Mouse (Mus musculus) forebrain, embryonic 10.5 days (tissue): ENCODE data around the gene Shroom3. TPM values are rescaled to one million over a fixed set of nuclear protein-coding genes. Genes with fewer than 3 reads are reported as not detected.

ENCODE experiments used
- DNase-seq: peaks from one replicate; pipeline ENCODE4 v3.0.0-alpha.2; 2017; ENCODE audit warnings: low spot score; ENCODE audit errors: extremely low spot score
- H3K27ac ChIP-seq: fragments of 300-500 bp; sonication (generic); 2 replicates; pipeline ENCODE4 v1.5.1; 2016; ENCODE audit warnings: mild to moderate bottlenecking
- H3K27me3 ChIP-seq: fragments of 300-500 bp; sonication (generic); 2 replicates; pipeline ENCODE4 v1.6.1; 2016; ENCODE audit warnings: mild to moderate bottlenecking; ENCODE audit not compliant: poor library complexity, severe bottlenecking
- H3K36me3 ChIP-seq: fragments of 300-500 bp; sonication (generic); replicated peaks from 2 replicates; pipeline ENCODE4 v1.6.1; 2016; ENCODE audit warnings: mild to moderate bottlenecking, moderate library complexity
- H3K4me1 ChIP-seq: fragments of 300-500 bp; sonication (generic); 2 replicates; pipeline ENCODE4 v1.6.1; 2016
- H3K4me3 ChIP-seq: fragments of 300-500 bp; sonication (generic); 2 replicates; pipeline ENCODE4 v1.5.1; 2016; ENCODE audit warnings: mild to moderate bottlenecking, moderate library complexity
- H3K9me3 ChIP-seq: fragments of 300-500 bp; sonication (generic); 2 replicates; pipeline ENCODE4 v1.6.1; 2016; ENCODE audit warnings: mild to moderate bottlenecking, moderate library complexity
- WGBS: fragments of 180-500 bp; shearing (Covaris S2); methylation state at CpG from one replicate; pipeline ENCODE4 v1.1.7; 2016; 5-methylcytosine and 5-hydroxymethylcytosine counted together
- polyA plus RNA-seq: library from polyadenylated mRNA; unstranded; fragments of >200 nt; fragmentation: Nextera tagmentation; extraction: Ambion mirVana; gene quantifications from 2 replicates; pipeline ENCODE4 v1.2.1, GENCODE M21; 2016

The Shroom3 gene
- polyA plus RNA-seq, 1 experiment from 2014 or later, result 8.1 TPM

DNA sequence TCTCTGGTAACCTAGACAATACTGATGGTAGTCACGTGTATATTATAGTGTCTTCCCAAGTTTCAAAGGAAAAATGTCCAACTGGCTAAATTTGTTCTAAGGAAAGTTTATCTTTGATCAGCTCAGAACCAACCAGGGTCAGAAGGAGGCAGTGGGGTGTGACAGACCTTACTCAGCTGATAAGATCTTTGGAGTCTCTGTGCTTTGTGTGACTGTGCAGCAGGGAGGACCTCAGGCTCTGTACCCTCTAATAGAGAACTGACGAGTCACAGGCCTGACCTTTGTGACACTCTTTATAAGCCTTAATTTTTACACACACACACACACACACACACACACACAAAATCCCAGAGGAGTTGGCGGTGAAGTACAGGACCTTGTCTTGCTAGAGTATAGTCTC is 193.9 kb downstream of the Shroom3 start:
- Histone ChIP-seq H3K36me3 (peaks cover 7% of the 10 kb centered on the region; the same call in 1 of the 2 replicates), H3K27ac (no peak overlapping the region), H3K4me3 (no peak overlapping the region), H3K9me3 (no peaks in the 10 kb centered on the region), H3K4me1 (0 out of 2 replicates have a peak, but pooled peaks cover 2% of the 10 kb centered on the region), H3K27me3 (no peaks in the 10 kb centered on the region)
- WGBS, result 68% methylated on average over 3 of the region's 3 CpGs
- DNase-seq, result no peak

DNA sequence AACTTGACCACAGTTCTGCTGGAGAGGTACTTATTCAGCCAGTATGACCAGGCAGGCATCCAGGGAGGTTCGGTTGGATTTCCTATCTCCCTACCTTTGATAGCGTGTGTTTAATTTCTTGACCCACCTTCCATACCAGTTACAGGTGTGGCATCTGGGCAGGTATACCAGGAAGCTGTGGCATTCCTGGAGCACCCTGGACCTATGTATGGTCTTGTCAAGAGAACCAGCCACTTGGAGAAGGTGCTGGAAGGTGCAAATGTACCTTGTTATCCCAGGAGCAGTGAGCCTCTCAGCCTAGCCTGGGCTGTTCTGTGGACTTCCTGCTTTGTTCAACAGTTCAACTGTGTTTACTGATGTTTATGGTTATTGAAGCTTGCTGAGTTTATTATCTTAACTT is 197.2 kb downstream of the Shroom3 start:
- Histone ChIP-seq H3K36me3 (peaks cover 5% of the 10 kb centered on the region; the same call in 1 of the 2 replicates), H3K27me3 (no peaks in the 10 kb centered on the region), H3K27ac (no peak overlapping the region), H3K4me3 (no peak overlapping the region), H3K9me3 (no peaks in the 10 kb centered on the region), H3K4me1 (0 out of 2 replicates have a peak, but pooled peaks cover 7% of the 10 kb centered on the region)
- WGBS, result 95% methylated on average over 2 of the region's 2 CpGs
- no peak for DNase-seq

DNA sequence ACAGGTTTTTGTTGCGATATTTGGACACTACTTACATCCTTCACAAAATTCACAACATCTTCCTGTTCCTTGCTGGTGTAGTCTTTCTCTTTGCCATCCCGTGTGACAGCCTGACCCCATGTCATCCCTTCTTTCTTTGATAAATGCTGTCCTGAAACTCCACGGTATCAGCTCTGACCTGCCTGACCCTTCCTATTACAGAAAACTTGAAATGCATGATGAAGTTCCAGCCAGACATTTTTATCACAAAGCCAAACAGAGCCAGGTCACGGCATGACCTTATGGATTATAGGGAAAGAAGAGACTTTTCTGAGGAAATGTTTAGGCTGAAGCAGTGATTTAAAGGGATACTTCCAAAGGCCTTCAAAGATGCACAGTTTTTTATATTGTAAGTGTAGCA is 197.7 kb downstream of the Shroom3 start:
- Histone ChIP-seq H3K27ac (no peak overlapping the region), H3K36me3 (peaks cover 3% of the 10 kb centered on the region; the same call in 1 of the 2 replicates), H3K4me1 (0 out of 2 replicates have a peak, but pooled peaks cover 7% of the 10 kb centered on the region), H3K4me3 (no peak overlapping the region), H3K9me3 (no peaks in the 10 kb centered on the region), H3K27me3 (no peaks in the 10 kb centered on the region)
- 74% methylated on average over 4 of the region's 4 CpGs for WGBS
- no peak for DNase-seq

DNA sequence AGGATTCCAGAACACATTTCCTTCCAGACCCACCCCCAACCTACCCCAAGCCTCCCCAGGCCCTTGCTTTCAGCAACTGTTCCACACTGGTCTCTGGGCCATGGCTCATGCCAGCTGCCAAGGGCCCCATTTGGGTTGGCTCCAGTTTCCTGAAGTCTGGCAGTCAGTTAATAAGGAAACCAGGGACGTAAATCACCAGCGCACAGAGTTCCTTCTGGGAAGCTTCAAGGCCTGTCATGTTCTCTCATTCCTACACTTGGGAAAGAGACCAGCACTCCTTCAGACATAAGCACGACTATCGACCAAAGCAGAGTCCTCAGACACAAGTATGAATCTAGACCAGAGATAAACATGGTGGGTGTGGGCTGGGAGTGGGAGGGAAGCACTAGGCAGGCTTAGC is 202.9 kb downstream of the Shroom3 start:
- peaks cover 7% of the 10 kb centered on the region; the same call in 1 of the 2 replicates for H3K36me3 ChIP-seq
- no peak overlapping the region for H3K4me3 ChIP-seq
- H3K27ac ChIP-seq, result no peak overlapping the region
- no peaks in the 10 kb centered on the region for H3K9me3 ChIP-seq
- DNase-seq, result no peak
- 94% methylated on average over 4 of the region's 4 CpGs for WGBS
- peaks cover 27% of the 10 kb centered on the region for H3K4me1 ChIP-seq
- no peaks in the 10 kb centered on the region for H3K27me3 ChIP-seq

DNA sequence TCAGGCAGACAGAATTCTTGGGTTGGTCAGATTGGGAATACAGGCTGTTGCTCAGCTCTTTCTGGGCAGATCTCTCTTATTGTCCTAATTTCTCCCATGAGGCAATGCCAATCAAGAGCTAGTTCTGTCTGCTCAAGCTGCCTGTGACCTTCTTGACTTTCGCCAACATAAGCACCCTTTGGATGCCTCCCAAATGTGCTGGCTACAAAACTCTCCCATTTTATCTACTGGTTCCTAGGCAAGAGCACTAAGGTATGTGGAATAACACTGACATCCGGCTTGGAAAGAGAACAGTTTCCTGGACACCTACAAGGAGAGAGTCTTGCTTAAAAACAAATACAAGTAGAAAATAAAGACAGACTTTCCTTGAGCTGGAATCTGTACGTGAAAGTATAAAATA is 204.3 kb downstream of the Shroom3 start:
- H3K9me3 ChIP-seq, result no peaks in the 10 kb centered on the region
- H3K4me3 ChIP-seq, result no peak overlapping the region
- DNase-seq, result no peak
- H3K27me3 ChIP-seq, result no peaks in the 10 kb centered on the region
- WGBS, result 77% methylated on average over 3 of the region's 3 CpGs
- H3K4me1 ChIP-seq, result peaks cover 32% of the 10 kb centered on the region
- no peak overlapping the region for H3K27ac ChIP-seq
- H3K36me3 ChIP-seq, result peaks cover 7% of the 10 kb centered on the region; the same call in 1 of the 2 replicates

DNA sequence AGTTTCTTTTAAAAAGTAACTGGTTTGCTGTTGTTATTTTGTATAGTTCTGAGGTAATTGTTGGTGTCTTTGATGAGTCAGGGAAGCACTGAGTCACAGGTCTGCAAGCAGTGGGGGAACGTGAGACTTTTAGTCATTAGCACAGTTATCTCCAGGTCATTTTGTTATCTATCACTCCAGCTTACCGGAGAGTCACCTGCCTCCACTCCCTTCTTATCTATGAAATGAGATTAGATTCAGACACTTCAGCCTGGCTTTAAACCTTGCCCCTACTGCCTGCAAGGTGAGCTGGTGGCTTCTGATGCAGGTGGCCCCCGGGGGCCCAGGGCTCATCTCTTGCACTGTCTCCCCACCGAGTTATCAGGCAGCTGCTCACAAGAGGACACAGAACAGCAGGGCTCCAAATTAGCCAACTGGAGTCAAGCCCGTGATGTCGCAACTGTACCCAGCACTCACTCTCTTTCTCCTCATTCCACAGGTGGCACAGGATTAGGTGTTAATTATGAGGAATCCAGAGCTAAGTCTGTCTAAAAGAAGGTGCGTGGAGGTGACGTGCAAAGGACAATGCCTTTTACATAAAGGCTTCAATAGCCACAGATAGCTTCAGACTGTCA is 205.5 kb downstream of the Shroom3 start:
- Histone ChIP-seq H3K4me1 (peaks cover 39% of the 10 kb centered on the region), H3K27ac (no peak overlapping the region), H3K4me3 (no peak overlapping the region), H3K9me3 (no peaks in the 10 kb centered on the region), H3K36me3 (peaks cover 7% of the 10 kb centered on the region; the same call in 1 of the 2 replicates), H3K27me3 (no peaks in the 10 kb centered on the region)
- no peak for DNase-seq
- 59% methylated on average over 8 of the region's 8 CpGs for WGBS

DNA sequence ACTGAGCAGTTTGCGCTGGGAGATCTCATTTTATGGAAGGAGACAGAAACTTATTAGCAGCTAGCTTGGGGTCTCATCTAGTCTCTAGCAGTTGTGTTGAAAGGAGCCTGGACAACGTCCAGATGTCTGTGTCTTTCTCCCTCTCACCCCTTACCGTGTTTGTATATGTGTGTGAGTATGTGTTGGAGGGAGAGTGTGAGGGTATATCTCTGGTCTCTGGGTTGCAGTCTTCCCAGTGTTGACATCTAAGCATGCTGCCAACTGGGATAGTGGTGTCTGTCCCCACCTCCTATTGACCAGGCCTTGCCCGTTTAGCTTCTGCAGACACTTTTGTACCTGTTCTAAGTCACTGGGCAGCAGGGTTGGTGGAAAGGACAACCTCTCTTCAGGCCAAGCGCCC is 207.7 kb downstream of the Shroom3 start:
- no peak for DNase-seq
- WGBS, result 93% methylated on average over 5 of the region's 5 CpGs
- no peaks in the 10 kb centered on the region for H3K9me3 ChIP-seq

DNA sequence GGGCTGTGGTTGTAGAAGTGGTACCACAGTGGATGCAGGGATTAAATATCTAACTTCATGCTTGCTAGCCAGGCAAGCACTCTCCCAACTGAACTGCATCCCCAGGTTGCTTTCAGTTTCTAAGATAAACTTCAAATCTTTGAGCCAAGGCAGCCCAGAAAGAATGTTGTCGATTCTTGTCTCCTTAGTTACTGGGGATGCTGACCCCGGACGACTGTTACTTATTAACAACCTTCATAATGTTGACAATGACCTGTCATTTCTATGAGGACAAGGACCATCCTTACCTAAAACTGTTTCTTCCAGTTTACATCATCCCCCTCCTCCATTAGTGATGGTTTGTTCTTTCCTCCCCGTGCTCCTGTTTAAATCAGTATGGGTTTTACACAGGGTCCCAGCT is 210.0 kb downstream of the Shroom3 start:
- Histone ChIP-seq H3K27me3 (no peaks in the 10 kb centered on the region), H3K4me3 (peak overlapping the region; percentile 9; the same call in 1 of the 2 replicates), H3K27ac (peak overlapping the region; percentile 83)

More for the DNA sequence above, 207.7 kb downstream of the Shroom3 start:
- H3K27me3 ChIP-seq, result no peaks in the 10 kb centered on the region
- peaks cover 58% of the 10 kb centered on the region for H3K4me1 ChIP-seq
- H3K4me3 ChIP-seq, result no peak overlapping the region
- no peak overlapping the region for H3K27ac ChIP-seq
- H3K36me3 ChIP-seq, result peaks cover 7% of the 10 kb centered on the region; the same call in 1 of the 2 replicates

DNA sequence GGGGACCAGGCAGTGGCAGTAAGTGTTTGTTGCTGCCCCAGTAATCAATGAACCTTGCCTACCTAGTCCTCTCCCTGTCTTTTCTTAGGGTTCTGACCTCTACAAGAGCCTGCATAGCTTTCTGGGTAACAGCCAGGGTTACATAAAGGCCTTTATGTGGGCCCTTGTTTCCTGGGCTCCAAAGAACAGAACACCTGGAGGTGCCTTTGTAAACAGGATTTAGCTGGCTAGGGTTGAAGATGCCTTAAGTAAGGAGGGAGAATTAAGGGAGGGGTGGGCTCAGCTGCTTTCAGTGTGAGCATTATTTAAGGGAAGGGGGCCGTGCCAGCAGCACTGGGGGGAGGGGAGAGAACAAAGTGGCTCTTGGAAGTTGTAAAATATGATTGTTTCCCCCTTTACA is 210.5 kb downstream of the Shroom3 start:
- Histone ChIP-seq H3K36me3 (peaks cover 7% of the 10 kb centered on the region; the same call in 1 of the 2 replicates), H3K4me1 (peaks cover 68% of the 10 kb centered on the region), H3K27ac (peak overlapping the region; percentile 83), H3K4me3 (peak overlapping the region; percentile 9; the same call in 1 of the 2 replicates), H3K9me3 (no peaks in the 10 kb centered on the region), H3K27me3 (no peaks in the 10 kb centered on the region)
- WGBS, result 0% methylated on average over 1 of the region's 1 CpGs
- DNase-seq, result peak; percentile 43

More for the DNA sequence above, 210.0 kb downstream of the Shroom3 start:
- WGBS, result 17% methylated on average over 4 of the region's 4 CpGs
- Histone ChIP-seq H3K36me3 (peaks cover 7% of the 10 kb centered on the region; the same call in 1 of the 2 replicates), H3K4me1 (peaks cover 68% of the 10 kb centered on the region), H3K9me3 (no peaks in the 10 kb centered on the region)
- DNase-seq, result no peak

DNA sequence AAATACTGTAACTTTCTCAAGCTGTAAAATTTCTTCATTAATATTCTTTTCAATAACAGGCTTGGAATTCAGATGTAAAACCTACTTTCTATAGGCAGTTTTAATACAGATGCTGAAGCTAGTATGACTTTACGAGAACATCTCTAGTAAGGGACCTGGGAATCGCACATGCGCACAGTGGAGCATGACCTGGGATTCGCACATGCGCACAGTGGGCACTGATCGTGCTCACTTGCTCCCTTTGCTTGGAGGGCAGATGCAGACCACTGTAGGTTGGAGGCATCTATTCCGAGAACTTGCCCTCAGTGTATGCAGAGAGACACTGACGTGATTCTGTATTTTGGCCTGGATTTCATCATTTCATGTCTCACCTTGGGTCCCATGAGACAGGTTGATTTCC is 212.6 kb downstream of the Shroom3 start:
- H3K27me3 ChIP-seq, result no peaks in the 10 kb centered on the region
- no peaks in the 10 kb centered on the region for H3K36me3 ChIP-seq
- H3K27ac ChIP-seq, result peak overlapping the region; percentile 96; the same call in 1 of the 2 replicates
- no peak overlapping the region for H3K4me3 ChIP-seq
- WGBS, result 91% methylated on average over 8 of the region's 8 CpGs
- H3K9me3 ChIP-seq, result no peaks in the 10 kb centered on the region
- H3K4me1 ChIP-seq, result peaks cover 85% of the 10 kb centered on the region
- DNase-seq, result no peak

DNA sequence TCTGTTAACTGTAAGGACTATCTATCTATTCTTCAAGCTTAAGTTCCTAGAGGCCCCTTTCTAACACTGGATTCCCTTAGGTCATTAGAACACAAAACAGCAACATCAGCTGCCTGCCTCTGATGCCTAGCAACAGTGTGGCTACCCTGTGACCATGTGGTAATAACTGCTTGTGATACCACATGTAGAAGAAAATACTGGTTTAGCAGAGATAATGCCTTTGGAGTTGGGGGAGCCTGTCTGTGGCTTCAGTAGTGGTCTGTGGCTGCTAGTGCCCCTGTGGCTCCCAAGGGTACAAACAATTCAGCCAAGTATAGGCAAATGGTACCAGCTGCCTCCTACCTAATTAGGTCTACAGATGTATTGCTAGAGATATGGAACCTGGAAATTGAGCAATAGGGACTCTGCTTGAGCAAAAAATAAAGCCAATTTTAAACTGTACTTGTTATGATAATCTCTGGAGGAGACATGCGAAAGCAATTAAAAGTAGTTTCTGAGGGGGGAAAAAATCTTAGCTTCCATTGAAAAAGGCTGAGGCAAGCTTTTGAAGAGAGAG is 213.6 kb downstream of the Shroom3 start:
- no peaks in the 10 kb centered on the region for H3K9me3 ChIP-seq
- no peaks in the 10 kb centered on the region for H3K36me3 ChIP-seq
- peak overlapping the region; percentile 88; the same call in 1 of the 2 replicates for H3K4me3 ChIP-seq
- WGBS, result 46% methylated on average over 1 of the region's 1 CpGs
- H3K27me3 ChIP-seq, result no peaks in the 10 kb centered on the region
- peak overlapping the region; percentile 96 for H3K27ac ChIP-seq
- peak; percentile 40 for DNase-seq
- H3K4me1 ChIP-seq, result peaks cover 89% of the 10 kb centered on the region

DNA sequence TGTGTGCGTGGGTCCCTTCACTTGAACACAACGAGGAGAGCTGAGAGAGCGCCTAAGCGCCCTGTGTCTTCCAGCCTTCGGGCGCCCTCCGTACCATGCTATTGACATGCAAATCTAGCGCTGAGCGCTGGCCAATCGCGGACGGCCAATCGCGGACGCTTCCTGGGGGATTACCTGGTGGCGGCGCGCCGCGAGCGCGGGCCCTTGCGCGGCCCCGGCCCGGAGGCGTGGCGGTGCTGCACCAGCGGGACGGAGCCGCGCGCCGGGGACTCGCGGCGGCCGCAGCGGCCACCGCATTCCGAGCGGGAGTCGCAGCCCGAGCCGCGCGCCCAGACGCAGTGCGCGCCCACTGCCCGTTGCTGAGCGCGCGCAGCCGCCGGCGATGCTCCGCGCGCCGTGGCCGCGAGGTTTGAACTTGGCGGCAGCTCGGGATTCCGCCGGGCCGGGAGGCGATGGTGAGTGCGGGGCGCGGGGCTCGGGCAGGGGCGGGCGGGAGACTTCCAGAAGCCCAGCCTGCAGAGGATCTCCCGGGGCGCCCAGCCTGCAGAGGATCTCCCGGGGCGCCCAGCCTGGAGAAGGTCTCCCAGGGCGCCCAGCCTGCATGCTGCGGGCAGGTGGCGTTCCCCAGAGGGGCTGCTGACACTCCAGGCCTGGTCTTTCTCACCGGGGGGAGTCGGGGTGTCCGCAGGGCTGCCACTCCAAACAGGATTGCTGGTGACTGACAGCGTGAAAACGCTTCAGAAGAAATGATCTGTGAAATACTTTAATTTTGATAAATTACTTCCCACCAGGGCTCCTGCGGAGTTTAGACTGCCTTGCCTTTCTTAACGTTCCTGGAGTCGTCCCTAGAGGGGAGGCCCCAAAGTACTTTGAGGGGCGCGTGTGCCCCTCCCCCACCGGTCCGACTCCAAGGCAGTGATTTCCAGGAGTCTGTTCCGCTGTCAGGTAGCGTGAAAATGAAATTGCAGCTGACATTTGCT is 214.8 kb downstream of the Shroom3 start:
- peak; percentile 91 for DNase-seq
- H3K27ac ChIP-seq, result peak overlapping the region; percentile 96
- H3K9me3 ChIP-seq, result no peaks in the 10 kb centered on the region
- H3K4me1 ChIP-seq, result peaks cover 85% of the 10 kb centered on the region
- H3K4me3 ChIP-seq, result peak overlapping the region; percentile 88
- no peaks in the 10 kb centered on the region for H3K27me3 ChIP-seq
- no peaks in the 10 kb centered on the region for H3K36me3 ChIP-seq
- WGBS, result under 1% methylated on average over 96 of the region's 96 CpGs
